Mouse (Mus musculus): Measurements from ENCODE around the gene Krtcap2.

DNA sequence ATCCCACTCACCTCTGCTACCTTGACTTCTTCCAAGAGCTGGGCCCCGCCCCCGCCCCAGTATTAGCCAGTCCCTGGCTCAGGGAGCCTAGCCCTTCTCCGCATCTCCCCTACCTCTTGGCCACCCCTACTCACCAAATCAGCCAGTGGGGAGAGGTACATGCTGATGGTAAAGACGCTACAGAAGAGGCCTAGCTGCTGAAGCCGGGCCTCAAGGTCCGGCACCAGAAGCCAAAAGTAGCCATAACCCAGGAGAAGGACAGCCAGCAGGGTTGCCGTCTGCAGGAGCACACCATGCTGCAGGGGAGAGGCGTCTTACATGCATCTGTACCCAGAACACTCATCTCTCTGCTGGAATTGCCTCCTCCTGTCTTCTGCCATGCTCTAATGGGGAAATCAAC is 23.1 kb downstream of the Krtcap2 start:
- TF ChIP-seq CTCF (IDR thresholded peaks at IDR 0.05; ENCODE audit: low read depth) (no peak), EP300 (IDR thresholded peaks at IDR 0.05; ENCODE audit: low read depth) (no peak)
